Mouse (Mus musculus) gastrocnemius, postnatal 25 days (tissue): ENCODE data around the gene Pate2. TPM values are rescaled to one million over a fixed set of nuclear protein-coding genes. Genes with fewer than 3 reads are reported as not detected.

ENCODE experiments used
- total RNA-seq, 2 experiments: library from RNA; stranded (reverse); gene quantifications; 1 replicate in 1 of 2; 2 replicates in 1 of 2; pipeline ENCODE4 v1.2.3; 2021

Pate2 gene
- total RNA-seq, 2 experiments from 2014 or later, result not detected

Other genes with a start within 250 kb of the Pate2 start
- gene Cdon, start 149.2 kb upstream of the Pate2 start, total RNA-seq, result 10 to 100 TPM; 13.5 to 16.7 TPM
- not detected for gene Gm1113, start 52.0 kb upstream of the Pate2 start, total RNA-seq
- gene Ddx25, start 11.8 kb upstream of the Pate2 start, total RNA-seq, result not detected
- gene Pus3, start 11.7 kb upstream of the Pate2 start, total RNA-seq, result 1 to 10 TPM; 7.0 to 9.2 TPM
- 1 to 10 TPM; 1.0 to 1.1 TPM for gene Hyls1, start 114 bp downstream of the Pate2 start, total RNA-seq
- gene Pate4, start 41.7 kb downstream of the Pate2 start, total RNA-seq, result not detected
- not detected for gene Pate3, start 77.9 kb downstream of the Pate2 start, total RNA-seq
- gene Pate1, start 117.1 kb downstream of the Pate2 start, total RNA-seq, result not detected
- not detected for gene Gm17677, start 170.8 kb downstream of the Pate2 start, total RNA-seq
- gene Gm17727, start 207.8 kb downstream of the Pate2 start, total RNA-seq, result not detected
- not detected for gene Gm27235, start 219.8 kb downstream of the Pate2 start, total RNA-seq
- not detected for gene D730048I06Rik, start 219.8 kb downstream of the Pate2 start, total RNA-seq